Mouse (Mus musculus) frontal cortex, postnatal 14 days (tissue): Measurements from ENCODE around the gene Usp46.

Experiments used
- DNase-seq, 2 experiments: peaks; one replicate each; pipeline ENCODE4 v3.0.0; 2022; ENCODE audit warnings: low spot score in 2 of 2

Usp46 gene

GRCm38 (mm10) chr5:74067831-74068713 is at the start of gene Usp46:
Gene Usp46, minus strand, starts transcription at chr5:74068431.
- DNase-seq: peak in 1 of 2 experiments; percentile 67

- DNase-seq: no peak
Observed at GRCm38 (mm10) chr5:74113961-74114689, 45.9 kb upstream of the Usp46 start.

GRCm38 (mm10) chr5:74105445-74105844 is 37.2 kb upstream of the Usp46 start:
- DNase-seq: no peak

- DNase-seq: no peak
Observed at GRCm38 (mm10) chr5:74101761-74102160, 33.5 kb upstream of the Usp46 start.

- no peak for DNase-seq
Observed at GRCm38 (mm10) chr5:74099046-74099445, 30.8 kb upstream of the Usp46 start.

- DNase-seq: no peak
Observed at GRCm38 (mm10) chr5:74097854-74098220, 29.6 kb upstream of the Usp46 start.

- no peak for DNase-seq
Observed at GRCm38 (mm10) chr5:74097116-74097853, 29.1 kb upstream of the Usp46 start.

GRCm38 (mm10) chr5:74096060-74096459 is 27.8 kb upstream of the Usp46 start:
- DNase-seq: no peak

- no peak for DNase-seq
Observed at GRCm38 (mm10) chr5:74095611-74096010, 27.4 kb upstream of the Usp46 start.

- DNase-seq: no peak
Observed at GRCm38 (mm10) chr5:74094841-74095437, 26.7 kb upstream of the Usp46 start.

- no peak for DNase-seq
Observed at GRCm38 (mm10) chr5:74093556-74094428, 25.6 kb upstream of the Usp46 start.

- DNase-seq: peak; percentile 90 to 91
Observed at GRCm38 (mm10) chr5:74092833-74093555, 24.8 kb upstream of the Usp46 start.

- no peak for DNase-seq
Observed at GRCm38 (mm10) chr5:74092481-74092832, 24.2 kb upstream of the Usp46 start.

GRCm38 (mm10) chr5:74089643-74090042 is 21.4 kb upstream of the Usp46 start:
- DNase-seq: no peak

GRCm38 (mm10) chr5:74081756-74082155 is 13.5 kb upstream of the Usp46 start:
- DNase-seq: no peak

GRCm38 (mm10) chr5:74078861-74079615 is 10.8 kb upstream of the Usp46 start:
- no peak for DNase-seq

GRCm38 (mm10) chr5:74078400-74078799 is 10.2 kb upstream of the Usp46 start:
- DNase-seq: no peak

- DNase-seq: no peak
Observed at GRCm38 (mm10) chr5:74077959-74078358, 9.7 kb upstream of the Usp46 start.

- DNase-seq: no peak
Observed at GRCm38 (mm10) chr5:74076759-74077158, 8.5 kb upstream of the Usp46 start.
